Mouse (Mus musculus) mouse embryonic stem cell (cell line): ENCODE measurements around the gene Commd1.

Experiments
- in situ Hi-C, 2 experiments: fragments of 300-500 bp; cut with MboI; formaldehyde crosslinking; loops; 1 replicate in 1 of 2; 3 replicates in 1 of 2; pipeline ENCODE4 v1.14.3; 2019 to 2020; ENCODE audit warnings: low sequenced_read_pairs in 2 of 2, low pct_unique_long_range_greater_than_20kb in 1 of 2, mixed read lengths in 1 of 2; ENCODE audit not compliant: unreplicated experiment in 1 of 2

Gene Commd1

GRCm38 (mm10) chr11:22969486-22969885 is 12.7 kb downstream of the Commd1 start:
- in situ Hi-C loops = loop anchor here in 1 of 2 experiments (25.0 kb wide), 1 partner anchor 457 kb away; the partner anchor contains the start of gene Tmem17

GRCm38 (mm10) chr11:22965503-22965902 is 16.7 kb downstream of the Commd1 start:
- in situ Hi-C loops = loop anchor here in 1 of 2 experiments (25.0 kb wide), 1 partner anchor 453 kb away; the partner anchor contains the start of gene Tmem17

- in situ Hi-C loops = loop anchor here in 1 of 2 experiments (25.0 kb wide), 1 partner anchor 452 kb away; the partner anchor contains the start of gene Tmem17
Measured at GRCm38 (mm10) chr11:22964401-22964800, 17.8 kb downstream of the Commd1 start.

DNA sequence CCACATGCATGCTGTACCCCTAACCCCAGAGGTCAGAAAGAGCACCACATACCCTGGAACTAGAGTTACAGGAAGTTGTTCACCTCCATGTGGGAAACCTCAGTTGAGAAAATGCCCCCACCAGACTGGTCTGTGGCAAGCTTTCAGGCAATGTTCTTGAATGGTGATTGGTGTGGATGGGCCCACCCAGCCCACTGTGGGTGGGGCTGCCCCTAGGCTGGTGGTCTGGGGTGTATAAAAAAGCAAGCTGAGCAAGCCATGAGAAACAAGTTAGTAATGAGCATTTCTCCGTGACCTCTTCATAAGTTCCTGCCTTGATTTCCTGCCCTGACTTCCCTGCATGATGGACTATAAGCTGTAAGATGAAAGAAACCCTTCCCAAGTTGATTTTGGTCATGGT is 20.1 kb downstream of the Commd1 start:
- in situ Hi-C loops = loop anchor here in 1 of 2 experiments (25.0 kb wide), 1 partner anchor 450 kb away; the partner anchor contains the start of gene Tmem17

DNA sequence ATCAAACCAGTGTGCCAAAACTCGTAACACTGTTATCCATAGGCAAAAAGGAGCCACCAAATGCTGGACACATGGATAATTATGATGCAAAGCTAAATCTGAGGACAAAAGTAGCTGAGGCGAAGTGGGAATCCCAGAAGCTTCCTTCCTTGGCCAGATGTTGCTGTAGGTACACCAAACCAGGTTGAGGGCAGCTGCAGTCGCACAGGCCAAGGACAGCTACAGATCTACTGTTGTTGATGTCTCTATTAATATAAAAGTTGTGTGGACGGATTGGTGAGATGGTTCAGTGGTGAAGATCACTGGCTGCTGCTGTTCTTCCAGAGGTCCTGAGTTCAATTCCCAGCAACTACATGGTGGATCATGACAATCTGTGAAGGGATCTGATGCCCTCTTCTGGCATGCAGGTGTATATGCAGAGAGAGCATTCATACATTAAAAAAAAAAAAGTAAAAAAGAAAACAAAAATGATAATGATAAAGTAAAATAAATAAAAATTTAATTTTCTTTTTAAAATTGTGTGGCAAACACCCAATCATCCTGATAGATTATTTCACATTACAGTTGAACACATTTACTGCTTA is 24.3 kb downstream of the Commd1 start:
- in situ Hi-C loops = loop anchor here (5.0 to 25.0 kb wide), 3 partner anchors 183 to 446 kb away; partner anchors contain the start of gene Tmem17 (in 1 of the 2)

GRCm38 (mm10) chr11:22956830-22957229 is 25.4 kb downstream of the Commd1 start:
- in situ Hi-C loops = loop anchor here (5.0 to 25.0 kb wide), 3 partner anchors 182 to 445 kb away; partner anchors contain the start of gene Tmem17 (in 1 of the 2)

GRCm38 (mm10) chr11:22956346-22956745 is 25.8 kb downstream of the Commd1 start:
- in situ Hi-C loops = loop anchor here (5.0 to 25.0 kb wide), 3 partner anchors 182 to 444 kb away; partner anchors contain the start of gene Tmem17 (in 1 of the 2)

DNA sequence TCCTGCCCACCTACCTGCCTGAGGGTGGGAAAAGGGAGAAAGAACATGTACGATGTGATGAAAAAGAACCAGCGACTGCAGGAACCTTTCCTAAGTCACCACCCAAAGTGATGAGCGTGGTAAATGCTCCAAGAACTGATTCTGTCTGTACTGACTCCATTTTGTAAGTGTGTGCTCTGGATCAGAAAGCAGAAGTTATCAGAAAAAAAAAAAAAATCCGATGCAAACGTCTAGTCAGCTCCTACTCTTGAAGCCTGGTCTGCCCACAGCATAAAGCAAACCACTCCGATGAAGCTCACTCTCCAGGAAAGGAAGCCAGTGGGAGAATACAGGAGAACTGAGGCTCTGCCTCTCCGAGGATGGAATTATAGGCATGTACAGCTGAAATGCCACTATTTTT is 29.5 kb downstream of the Commd1 start:
- in situ Hi-C loops = loop anchor here (5.0 to 25.0 kb wide), 3 partner anchors 178 to 440 kb away; partner anchors contain the start of gene Tmem17 (in 1 of the 2)

GRCm38 (mm10) chr11:22950131-22950530 is 32.1 kb downstream of the Commd1 start:
- in situ Hi-C loops = loop anchor here (5.0 to 25.0 kb wide), 3 partner anchors 175 to 438 kb away; partner anchors contain the start of gene Tmem17 (in 1 of the 2)

DNA sequence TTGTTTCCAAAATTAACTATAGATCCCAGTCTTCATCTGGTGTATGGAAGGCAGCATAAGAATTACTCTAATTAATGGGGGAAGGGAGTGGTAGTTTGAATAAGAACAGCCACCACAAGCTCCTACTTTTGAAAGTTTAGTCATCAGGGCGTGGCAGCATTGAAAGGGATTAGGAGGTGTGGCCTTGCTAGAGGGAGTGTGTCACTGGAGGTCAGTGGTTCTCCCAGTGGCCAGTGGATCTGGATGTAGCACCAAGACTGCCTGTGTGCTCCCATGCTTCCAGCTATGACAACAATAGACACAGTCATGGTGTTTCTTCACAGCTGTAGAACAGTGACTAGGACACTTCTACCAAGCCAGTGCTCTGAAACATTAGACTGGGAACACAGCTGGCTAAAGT is 33.1 kb downstream of the Commd1 start:
- in situ Hi-C loops = no loop called here

GRCm38 (mm10) chr11:22938983-22939382 is 43.2 kb downstream of the Commd1 start:
- in situ Hi-C loops = no loop called here

GRCm38 (mm10) chr11:22937716-22938316 is 44.4 kb downstream of the Commd1 start:
- in situ Hi-C loops = no loop called here

GRCm38 (mm10) chr11:22936446-22937125 is 45.6 kb downstream of the Commd1 start:
- in situ Hi-C loops = no loop called here

DNA sequence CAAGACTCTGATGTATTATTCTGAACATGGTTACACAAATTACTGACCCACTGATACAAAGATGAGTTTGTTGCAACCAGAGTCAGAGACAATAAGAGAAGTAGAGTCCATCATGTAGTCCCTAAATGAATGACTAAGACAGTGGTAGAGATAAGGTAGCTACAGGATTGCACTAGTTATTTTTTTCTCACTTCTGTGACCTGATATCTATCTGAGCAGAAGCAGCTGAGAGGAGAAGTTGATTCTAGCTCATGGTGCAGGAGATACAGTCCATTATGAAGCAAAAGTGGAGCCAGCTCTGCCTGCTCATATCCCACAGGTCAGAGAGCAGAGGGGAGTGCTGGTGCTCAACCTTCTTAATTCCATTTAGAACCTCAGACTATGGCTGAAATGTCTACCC is 50.0 kb downstream of the Commd1 start:
- in situ Hi-C loops = no loop called here

DNA sequence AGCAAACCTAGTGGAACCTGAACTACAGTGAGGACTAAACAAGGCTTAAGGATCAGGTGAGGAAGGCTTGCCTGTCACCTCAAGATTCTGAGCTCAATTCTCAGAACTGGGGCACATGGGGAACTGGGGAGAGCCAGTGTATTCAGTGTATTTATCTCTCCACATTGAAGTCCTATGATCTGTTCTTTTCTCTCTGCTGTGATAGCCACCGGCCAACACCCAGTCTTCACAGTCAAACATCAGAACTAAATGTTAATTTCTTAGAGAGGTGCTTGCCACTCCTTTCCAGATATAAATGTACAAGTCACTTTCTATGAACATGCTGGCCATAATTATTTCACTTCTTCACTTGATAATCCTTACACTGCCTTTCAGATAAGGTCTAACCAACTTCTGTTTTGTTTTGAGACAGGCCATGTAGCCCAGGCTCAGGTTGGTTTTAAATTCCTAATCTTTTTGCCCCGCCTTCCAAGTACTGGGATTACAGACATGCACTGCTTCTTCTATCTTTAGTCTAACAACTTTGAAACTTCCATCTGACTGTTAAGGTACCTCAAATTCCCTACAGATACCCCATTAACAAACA is 50.8 kb downstream of the Commd1 start:
- in situ Hi-C loops = no loop called here

GRCm38 (mm10) chr11:22930129-22930528 is 52.1 kb downstream of the Commd1 start:
- in situ Hi-C loops = no loop called here

- in situ Hi-C loops = no loop called here
Measured at GRCm38 (mm10) chr11:22928586-22929169, 53.5 kb downstream of the Commd1 start.

- in situ Hi-C loops = no loop called here
Measured at GRCm38 (mm10) chr11:22923606-22924005, 58.6 kb downstream of the Commd1 start.
